Mouse (Mus musculus): Measurements from ENCODE around the gene Prrxl1.
A peak's percentile ranks its signal among the peaks of the same experiment; 100 is the strongest.

Gene Prrxl1

DNA sequence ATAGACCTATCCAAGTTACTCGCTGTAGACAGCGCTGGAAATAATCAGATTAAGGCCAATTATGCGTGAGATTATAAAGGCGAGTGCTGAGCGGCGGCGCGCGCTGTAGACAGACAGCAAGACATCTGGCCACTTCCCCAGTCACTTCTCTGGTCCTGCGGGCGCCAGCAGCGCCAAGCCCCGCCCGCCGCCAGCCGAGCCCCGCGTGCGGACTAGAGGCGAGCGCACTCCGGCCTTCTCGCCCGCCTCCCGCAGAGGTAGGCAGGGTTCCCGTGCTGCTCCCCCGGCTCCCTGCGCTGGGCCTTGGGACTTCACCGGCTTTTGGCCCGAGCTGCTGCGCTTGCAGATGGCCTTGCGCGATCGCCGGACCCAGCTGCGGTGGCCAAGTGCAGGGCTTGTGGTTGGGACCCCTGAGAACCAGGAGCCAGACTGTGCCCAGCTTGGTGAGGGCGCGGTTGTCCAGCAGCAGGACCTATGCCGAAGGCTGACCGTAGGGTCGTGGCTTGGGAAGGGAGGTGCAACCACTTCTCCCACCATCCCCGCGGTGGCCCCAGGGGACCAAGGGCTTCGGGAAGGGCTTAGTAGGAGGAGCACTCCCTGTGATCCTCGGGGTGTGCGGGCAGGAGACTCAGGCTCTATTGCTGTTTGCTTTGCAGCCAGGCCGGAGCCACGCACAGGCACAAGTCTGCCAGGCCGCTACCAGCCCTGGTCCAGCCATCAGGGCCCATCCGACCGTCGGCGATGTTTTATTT is at the start of gene Prrxl1:
Prrxl1 (plus strand) TSS at position 118 of the 752 bp plus-strand sequence.
- no peak for DNase-seq (ENCODE audit: low spot score)

DNA sequence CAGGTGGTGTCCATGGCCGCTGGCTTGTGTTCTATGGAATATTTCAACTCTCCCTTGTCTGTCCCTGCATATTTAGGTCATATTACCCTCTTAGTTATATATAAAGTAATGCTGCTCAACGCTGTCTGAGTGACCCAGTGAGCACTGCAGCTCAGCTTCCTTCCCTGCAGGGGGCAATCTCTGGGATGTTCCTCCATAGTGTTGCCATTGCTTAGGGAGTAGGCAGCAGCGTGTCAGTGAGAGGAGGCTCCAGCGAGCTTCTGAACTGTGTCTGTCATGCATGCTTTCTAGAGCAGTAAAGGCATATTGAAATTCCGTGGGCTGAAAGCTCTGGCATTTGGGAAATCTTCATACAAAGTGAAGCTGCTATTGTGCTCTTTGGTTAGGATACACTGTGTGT is 47.4 kb upstream of the Prrxl1 start:
- DNase-seq (ENCODE audit: low spot score) = no peak

- no peak for DNase-seq (ENCODE audit: low spot score)
These were observed 45.9 kb upstream of the Prrxl1 start for GRCm38 (mm10) chr14:32553198-32553903.

GRCm38 (mm10) chr14:32554860-32555526 is 44.2 kb upstream of the Prrxl1 start:
- DNase-seq (ENCODE audit: low spot score) = no peak

- no peak for DNase-seq (ENCODE audit: low spot score)
These were observed 37.8 kb upstream of the Prrxl1 start for GRCm38 (mm10) chr14:32561428-32561827.

DNA sequence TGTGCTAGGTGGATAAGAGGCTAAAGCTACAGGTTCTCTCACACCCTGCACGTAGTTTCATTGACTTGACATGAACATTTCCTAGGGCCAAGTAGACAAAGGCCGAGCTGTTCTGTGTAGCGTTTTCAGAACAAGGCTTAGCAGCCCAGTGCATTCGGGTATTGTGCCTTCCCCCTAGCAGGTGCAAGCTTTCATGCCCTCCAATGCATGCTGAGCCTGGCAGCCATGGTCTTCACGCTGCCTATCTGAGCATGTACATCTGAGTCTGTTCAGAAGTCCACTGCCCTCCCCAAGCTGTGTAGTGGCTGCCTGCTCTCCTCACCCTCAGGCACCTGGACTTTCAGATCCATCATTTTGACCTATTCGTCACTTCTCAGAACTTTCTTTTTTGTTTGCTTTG is 35.5 kb upstream of the Prrxl1 start:
- no peak for DNase-seq (ENCODE audit: low spot score)

DNA sequence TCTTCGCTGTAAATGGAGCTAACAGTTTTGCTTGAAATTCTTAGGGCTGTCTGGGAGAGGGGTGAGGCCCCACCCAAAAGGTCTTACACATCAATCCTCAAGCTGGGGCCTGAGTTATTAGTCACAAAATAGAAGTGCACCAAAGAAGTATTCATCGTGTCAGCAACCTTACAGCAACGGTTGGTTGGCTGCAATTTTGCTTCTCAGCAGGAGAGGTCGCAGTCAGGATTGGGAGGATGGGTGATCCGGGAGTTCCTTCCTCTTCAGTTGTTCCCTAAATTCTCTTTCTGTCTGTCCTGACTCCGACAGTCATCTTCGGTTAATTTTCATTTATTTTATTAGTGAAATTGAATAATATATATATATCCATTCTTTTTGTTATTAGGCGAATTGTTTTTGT is 26.7 kb upstream of the Prrxl1 start:
- no peak for DNase-seq (ENCODE audit: low spot score)

DNA sequence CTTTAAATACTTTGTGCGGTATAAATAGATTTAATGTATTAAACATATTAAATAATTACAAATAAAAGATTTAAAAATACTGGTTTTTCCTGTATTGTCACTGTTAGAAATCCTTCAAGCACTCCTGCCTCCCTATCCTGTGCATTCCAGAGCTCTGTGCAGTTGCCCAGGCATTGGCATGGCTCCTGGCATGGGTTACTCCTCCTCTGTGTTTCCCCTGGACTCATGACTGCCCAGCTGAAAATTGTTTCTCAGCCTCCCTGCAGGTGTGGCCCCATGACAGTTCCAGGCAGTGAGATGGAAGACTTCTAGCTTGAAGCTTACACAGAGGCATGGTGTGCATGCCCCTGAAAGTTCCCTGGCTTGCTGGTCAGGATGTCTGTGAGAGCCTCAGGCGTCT is 20.8 kb upstream of the Prrxl1 start:
- no peak for DNase-seq (ENCODE audit: low spot score)

DNA sequence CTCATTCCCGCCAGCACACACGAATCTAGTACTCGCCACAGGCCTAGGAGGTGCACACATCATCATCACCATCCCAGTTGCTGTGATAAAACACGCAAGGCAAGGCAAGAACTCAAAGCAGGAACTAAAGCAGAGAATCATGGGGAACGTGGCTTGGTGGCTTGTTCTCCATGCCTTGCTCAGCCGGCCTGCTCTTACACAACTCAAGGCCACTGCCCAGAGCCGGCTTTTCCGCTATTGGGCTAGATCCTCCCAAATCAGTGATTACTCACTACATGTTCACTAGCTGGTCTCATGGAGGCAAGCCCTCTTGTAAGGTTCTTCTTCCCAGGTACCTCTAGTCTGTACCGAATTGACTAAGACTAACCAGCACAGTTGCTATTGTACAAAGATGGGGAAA is 15.5 kb upstream of the Prrxl1 start:
- DNase-seq (ENCODE audit: low spot score) = no peak

- DNase-seq (ENCODE audit: low spot score) = peak; percentile 70
These were observed 12.0 kb upstream of the Prrxl1 start for GRCm38 (mm10) chr14:32587013-32587784.

- DNase-seq (ENCODE audit: low spot score) = no peak
These were observed 8.8 kb upstream of the Prrxl1 start for GRCm38 (mm10) chr14:32590377-32590776.

- peak; percentile 59 for DNase-seq (ENCODE audit: low spot score)
These were observed 1.7 kb upstream of the Prrxl1 start for GRCm38 (mm10) chr14:32597232-32598231.

DNA sequence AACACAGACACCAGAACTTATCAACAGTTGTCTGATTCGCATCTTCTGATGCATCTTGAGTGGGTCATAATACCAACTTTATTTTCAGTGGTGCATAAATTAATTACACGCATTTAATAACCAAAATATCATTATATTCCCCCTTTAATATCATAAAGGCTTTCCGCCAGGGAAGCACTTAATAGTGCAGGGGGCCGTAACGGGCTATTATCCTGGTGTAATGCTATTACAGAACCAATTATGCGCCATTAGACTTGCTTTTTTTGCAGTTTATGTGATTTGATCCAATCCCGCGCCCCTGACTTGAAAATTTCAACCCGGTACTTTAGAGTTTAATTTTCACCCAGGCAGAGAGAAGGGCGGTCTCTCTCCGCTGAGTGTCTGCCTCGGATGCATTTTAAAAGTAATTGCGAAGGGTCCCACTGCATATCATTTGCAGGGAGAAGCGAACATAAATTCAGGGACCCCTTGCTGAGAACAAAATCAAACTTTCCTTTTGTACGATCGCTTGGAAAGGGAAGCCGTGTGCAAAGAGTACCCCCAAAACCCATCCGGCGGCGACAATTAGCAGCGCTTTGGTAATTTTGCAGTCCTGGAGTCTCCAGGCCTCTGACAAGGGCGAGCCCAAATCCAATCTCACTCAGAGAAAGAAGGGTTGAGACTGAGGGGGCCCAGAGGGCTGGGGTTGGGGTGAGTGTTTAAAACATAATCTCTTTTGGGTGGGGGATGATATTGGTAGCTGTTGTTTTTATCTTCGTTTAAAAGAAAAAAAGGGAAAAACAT is 579 bp upstream of the Prrxl1 start:
- DNase-seq (ENCODE audit: low spot score) = no peak

- no peak for DNase-seq (ENCODE audit: low spot score)
These were observed 903 bp downstream of the Prrxl1 start for GRCm38 (mm10) chr14:32600110-32600509.

DNA sequence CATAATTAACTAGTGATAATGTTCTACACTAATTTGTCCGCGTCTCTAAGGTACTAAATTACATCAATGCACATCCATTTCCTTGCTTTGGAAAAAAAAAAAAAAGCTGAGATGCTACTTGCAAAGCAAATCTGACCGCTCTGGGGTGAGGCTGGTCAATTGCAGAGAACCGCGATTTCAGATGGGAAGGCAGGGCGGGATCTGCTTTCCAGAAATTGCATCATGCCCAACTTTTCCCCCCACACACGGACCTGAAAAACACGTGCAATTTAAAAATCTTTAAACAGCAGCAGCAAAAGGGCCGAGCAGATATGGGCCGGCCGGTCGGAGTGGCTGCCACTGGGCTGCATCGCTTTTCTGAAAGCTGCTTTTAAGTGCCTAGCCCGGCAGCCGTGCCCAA is 6.3 kb downstream of the Prrxl1 start:
- DNase-seq (ENCODE audit: low spot score) = no peak

DNA sequence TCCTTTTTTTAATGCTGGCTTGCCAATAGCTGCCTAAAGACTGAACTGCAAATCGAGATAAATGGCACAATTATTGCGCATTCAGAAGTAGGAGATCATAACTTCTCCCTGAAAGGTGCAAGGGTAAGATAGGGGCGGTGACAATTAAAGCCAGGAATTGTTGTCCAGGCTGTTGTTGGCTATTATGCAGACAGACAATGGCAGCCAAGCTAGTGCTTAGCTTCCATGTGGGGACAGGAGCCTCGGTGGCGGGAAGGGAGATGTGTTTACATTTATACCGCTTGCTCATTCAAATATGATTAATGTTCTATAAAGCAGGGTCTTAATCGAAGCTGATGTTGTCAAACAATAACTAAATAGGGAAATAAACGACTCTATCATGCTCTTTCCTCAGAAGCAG is 7.1 kb downstream of the Prrxl1 start:
- no peak for DNase-seq (ENCODE audit: low spot score)

- DNase-seq (ENCODE audit: low spot score) = no peak
These were observed 10.2 kb downstream of the Prrxl1 start for GRCm38 (mm10) chr14:32609392-32609791.

DNA sequence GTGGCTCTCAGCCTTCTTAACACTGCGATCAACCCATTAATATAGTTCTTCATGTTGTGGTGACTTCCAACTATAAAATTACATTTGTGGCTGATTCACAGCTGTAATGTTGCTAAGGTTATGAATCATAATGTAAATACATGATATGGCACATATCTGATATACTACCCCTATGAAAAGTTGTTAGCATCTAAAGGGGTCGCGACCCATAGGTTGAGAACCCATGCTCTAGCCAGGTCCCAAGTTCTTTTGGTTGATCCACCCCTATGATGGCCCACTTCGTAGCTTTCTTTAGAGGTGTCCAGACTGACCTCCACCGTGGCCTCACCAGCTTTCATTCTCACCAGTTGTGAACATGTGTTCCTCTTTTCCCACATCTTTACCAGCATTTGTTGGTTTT is 18.0 kb downstream of the Prrxl1 start:
- no peak for DNase-seq (ENCODE audit: low spot score)

DNA sequence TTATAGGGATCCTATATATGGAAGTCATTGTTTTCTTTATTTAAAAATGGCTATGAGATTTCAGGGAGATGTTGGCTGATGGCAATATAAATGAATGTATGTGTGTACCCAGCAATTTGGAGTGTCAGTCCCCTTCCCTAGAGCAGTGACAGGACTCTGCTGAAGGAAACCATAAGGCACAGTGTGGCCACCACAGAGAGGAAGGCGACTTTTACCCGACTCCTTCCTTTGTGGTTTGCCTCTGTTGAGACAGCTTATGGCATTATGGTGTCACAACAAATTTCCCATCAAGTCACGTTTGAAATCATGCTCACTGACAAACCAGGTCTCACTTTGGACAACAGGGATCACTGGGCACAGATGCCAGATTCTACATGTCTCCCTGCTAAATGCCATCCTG is 25.0 kb downstream of the Prrxl1 start:
- no peak for DNase-seq (ENCODE audit: low spot score)

- no peak for DNase-seq (ENCODE audit: low spot score)
These were observed 25.6 kb downstream of the Prrxl1 start for GRCm38 (mm10) chr14:32624811-32625210.

Measured in ovary, postnatal 10 days (tissue).